Mouse (Mus musculus): ENCODE measurements around the gene Gp2.

The Gp2 gene

DNA sequence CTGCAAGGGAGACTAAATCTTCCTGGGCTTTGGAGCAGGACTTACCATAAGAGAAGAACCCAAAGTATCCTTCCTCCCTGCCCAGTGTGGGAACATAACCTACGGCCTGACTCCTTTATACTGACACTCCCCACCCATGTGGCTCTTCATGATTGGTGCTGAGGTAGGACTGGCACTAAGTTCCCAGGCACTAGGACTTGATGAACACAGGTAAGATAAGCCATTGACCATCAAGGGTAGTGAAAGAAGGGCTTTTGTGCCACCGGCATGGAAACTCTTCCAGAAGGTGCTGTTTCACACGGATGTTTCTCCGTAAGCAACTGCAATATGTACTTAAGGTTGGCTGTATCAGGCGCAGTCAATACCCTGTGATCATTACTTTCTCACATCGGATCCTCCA is at the start of gene Gp2:
TSS of gene Gp2 (minus strand) at position 101 of the 400 bp plus-strand sequence.
- no peak for DNase-seq (ENCODE audit: low spot score)

DNA sequence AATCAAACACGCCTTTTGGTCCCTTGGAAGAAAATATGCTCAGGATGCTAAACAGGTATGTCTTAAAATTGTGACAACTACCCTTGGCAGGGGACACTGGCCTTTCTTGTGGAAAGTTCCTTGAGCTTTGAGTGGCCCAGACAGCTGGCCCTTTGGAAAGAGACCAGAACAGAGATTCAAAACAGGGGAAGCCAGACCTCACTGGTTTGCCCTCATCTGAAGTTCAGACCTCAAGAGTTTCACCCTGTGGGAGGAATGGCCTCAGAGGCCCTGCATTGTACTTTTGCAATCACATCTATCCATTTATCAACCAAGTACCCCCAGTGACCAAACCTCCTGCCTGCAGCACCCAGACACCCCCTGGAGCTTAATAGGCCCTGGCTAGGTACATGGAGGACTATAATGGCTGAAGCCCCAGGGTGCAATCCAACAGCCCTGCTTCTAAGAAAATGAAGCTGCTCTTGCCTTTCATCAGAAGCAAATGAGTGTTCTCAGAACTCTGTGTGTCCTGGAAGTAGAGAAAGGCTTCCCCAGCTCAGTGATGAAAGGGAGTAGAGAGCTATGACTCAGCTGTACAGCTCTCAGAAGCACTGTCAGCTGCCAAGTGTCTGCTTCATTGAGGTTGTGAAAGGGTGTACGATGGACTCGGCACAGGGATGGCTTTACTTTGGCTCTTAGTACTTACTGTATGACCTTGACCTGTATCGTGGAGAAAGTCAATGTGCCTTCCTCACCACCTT is 31.1 kb upstream of the Gp2 start:
- DNase-seq (ENCODE audit: low spot score) = no peak

DNA sequence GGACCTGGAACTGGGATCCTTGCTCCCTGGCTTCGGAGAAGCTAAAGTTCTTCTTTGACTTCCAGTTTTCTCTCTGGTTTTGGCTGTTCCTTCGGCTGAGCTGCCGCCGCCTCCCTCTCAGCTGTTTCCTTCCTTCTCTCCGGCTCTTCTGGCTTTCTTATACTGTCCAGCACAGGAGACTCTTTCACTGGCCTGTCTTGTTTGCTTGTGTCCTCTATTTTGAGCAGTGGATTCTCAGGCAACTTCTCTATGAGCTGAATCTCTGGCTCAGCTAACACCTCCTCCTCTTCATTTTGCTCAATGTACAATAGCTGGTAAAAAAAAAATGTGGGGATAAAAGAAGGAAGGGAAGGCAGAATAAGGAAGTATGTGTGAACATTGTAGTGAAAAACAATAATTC is 27.6 kb upstream of the Gp2 start:
- DNase-seq (ENCODE audit: low spot score) = no peak

DNA sequence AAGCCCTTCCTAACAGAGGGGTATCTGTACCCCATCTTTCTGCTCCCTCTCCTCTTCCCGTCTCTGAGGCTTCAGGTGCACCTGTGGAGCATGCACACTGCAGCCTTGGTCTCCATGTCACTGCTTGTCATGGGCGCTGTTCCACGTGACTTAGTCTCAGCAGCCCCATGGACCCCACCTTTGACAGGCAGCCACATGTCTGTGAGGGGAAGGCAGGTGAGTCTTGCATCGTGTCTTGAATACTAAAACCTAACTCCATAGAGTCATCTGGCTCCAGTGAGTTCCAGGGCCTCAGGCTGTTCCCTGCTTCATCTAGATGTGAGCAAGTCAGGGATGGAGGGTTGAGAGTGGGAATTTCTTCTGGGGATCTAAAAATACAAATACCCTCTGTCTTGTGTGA is 25.1 kb upstream of the Gp2 start:
- DNase-seq (ENCODE audit: low spot score) = no peak

DNA sequence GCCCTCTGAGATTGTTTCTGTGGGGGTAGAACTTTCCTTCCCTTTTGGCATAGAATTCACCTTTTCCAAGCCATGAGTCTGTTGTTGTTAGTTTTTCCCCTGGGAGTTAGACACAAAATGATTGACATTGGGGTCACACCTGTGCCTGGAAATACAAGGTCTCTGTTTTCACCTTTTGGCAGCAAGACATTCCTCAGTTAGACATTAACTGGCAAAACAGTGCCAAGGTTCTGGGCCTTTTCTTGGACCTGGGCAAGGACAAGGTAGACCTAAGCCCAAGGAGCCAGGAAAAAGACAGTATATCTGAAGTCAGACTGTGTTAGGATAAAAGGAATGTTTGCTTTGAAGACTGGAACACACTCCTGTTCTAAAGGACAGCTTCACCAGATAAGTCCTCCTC is 20.2 kb upstream of the Gp2 start, which contains the start of gene Umod:
TSS of gene Umod (minus strand) at position 27 of the 400 bp plus-strand sequence.
- no peak for DNase-seq (ENCODE audit: low spot score)

DNA sequence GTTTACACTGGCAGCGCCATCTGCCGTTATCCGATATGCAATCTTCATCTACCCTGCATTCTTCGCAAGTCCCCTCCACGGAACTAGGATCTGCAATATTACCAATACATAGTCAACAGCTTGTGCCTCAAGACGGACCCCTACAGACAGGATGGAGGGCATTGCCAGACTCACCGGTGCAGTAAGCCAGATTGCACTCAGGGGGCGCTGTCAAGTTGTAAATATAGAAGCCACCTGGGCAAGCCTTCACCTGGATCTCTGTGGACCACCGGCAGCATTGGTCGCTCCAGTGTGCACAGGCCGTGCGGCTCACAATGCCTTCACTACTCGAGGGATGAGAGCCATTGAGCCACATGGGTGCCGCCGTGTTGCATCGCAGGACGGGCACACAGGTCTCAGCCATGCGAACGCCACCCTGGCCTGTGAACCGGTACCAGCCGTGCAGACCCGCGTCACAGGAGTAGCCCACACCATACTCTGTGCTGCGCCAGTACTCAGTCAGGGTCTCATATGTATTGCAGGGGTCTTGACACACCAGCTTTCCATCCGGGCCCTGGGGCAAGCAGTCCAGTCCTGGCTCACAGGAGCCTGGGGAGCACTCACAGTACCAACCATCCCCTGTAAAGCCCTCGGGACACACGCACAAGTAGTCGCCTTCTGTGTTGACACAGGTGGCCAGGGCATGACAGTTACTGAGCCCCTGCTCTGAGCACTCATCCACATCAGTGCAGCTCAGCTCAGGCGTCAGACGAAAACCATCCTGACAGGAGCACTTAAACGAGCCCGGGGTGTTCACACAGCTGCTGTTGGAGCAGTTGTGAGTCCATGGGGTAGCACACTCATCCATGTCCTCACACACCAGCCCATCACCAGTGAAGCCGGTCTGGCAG is 17.7 kb upstream of the Gp2 start:
- DNase-seq (ENCODE audit: low spot score) = no peak

DNA sequence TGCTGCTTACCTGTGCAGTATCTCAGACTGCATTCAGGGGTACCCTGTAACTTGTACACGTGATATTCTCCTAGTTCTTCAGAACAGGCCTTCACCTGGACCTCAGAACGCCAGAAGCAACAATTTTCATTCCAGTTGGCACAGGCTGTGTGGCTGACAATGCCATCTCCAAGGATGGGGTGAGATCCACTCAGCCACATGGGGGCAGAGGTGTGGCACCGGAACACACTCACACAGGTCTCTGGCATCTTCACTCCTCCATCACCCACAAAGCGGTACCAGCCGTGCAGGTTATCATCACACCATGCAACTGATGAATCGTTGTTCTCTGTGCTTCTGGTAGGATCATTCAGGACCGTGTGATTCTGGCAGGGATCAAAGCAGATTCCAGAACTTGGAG is 4.9 kb downstream of the Gp2 start:
- no peak for DNase-seq (ENCODE audit: low spot score)

DNA sequence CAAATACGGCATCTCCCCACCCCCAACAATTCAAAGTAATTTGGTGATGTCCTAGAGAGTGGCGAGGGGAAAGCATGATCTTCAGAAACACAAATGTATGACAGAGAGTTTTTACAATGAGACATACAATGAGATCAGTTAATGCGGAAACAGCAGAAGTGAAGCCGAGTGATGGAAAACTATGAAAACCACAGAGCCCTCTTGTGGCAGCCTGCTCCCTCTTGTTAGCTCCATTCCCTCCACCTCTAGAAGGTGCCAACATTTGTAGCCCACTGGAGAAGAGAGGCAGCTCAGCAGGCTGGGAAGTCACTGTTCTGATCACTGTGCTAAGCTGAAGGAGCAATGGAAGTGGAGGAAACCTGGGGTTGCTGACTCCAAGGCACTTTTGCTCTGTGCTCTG is 15.2 kb downstream of the Gp2 start:
- DNase-seq (ENCODE audit: low spot score) = no peak

DNA sequence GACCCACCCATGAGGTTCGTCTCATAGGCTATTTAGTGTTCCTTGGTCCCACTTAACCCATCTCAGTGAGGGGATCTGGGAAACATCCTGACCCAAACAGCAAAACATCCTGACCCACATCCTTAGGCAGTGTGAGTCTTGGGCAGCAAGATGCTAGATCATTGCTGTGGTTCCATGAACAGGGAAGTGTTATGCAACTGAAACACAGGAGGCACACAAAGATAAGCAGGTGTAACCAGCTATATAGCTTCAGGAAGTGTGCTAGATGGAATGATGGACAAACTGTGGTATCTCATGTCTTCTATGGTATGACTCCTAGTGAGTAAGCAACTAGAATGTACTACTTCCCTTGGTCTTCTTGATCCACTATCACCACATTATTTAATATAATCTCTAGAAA is 17.1 kb downstream of the Gp2 start:
- no peak for DNase-seq (ENCODE audit: low spot score)

DNA sequence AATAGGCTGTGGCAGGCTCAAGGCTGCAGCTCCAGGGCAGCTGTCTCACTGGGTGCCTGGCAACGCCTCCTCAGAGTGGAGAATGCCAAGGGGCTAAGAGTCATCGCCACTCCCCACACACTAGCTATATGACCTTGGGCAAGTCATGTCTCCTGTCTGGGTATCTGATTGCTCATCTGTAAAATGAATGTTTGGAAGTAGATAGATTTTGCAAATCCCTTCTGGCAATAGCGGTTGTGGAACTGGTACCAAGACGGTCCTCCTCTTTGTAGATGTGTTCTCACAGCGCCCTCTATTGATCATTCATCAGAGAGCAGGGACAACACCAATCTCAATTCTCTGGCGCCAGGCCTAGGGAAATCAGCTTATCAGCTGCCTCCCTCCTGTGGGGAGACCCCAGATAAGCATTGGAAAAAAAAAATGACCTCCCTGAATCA is 31.9 kb downstream of the Gp2 start:
- DNase-seq (ENCODE audit: low spot score) = no peak

DNA sequence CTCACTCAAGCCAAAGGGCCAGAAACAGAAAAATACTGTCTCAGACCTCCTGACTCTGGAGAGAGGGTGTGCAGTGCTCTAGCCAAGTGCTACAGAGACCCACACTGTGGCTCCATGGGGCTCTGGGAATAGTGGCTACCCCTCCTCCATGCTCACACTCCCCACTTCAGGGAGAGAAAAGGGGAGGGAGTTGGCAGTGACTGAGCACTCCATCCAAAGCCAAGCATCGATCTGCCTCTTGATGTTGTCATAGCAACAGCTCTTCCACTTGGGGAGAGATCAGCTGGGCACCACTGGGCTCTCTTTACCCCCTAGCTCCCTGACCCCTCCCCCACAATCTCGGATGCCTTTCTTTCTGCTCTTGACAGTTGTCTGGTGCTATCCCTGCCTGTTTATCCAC is 38.4 kb downstream of the Gp2 start:
- DNase-seq (ENCODE audit: low spot score) = no peak

DNA sequence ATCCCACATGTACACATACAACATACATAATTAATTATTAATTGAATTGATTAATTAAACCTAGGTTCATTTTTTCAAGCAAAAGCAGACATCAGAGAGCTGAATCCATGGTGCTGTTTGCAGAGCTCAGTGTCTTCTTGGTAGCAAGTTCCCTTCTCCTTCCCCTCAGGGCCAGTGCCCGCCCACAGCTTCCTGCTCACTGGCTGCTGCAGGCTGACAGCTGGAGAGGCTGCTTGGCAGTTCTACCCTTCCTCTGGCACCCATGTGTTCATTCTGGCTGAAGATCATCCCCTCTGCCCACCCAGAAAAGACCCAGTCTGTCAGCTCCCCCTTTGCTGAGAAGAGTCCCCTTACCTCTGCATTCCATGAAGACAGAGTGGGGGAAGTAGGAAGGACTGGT is 40.6 kb downstream of the Gp2 start:
- DNase-seq (ENCODE audit: low spot score) = no peak

DNA sequence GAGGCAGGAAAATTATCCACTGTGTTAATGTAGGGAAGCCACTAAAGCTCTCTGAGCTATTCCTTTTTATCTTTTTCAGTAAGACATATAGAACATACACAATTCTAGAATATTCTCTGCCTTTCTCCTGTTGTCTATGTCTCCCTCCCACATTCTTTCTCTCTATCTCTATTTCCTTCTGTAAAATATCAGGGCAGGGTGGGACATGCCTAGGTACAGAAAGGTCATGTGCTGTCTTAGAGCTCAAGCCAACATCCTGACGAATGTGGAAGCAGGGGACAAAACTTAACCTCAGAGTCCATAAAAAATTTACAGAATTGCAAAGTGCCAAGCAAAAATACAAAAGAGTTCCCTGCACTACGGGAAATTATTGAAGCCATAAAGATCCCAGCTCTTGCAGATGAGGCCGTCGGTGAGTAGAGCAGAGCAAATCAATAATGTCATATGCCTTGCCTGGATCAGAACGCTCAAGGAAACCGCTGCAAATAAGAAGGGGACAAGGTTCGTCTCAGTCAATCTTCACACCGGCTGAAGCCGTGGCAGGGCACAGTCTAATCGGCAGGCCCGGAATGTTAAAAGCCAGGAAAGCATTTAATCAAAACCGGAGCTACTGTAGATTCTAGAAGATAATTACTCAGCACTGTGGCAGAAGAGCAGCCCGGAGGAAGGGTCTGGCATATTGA is 64.9 kb downstream of the Gp2 start:
- DNase-seq (ENCODE audit: low spot score) = no peak
